Mouse (Mus musculus): ENCODE results near the gene Prss37.

Prss37 gene

DNA sequence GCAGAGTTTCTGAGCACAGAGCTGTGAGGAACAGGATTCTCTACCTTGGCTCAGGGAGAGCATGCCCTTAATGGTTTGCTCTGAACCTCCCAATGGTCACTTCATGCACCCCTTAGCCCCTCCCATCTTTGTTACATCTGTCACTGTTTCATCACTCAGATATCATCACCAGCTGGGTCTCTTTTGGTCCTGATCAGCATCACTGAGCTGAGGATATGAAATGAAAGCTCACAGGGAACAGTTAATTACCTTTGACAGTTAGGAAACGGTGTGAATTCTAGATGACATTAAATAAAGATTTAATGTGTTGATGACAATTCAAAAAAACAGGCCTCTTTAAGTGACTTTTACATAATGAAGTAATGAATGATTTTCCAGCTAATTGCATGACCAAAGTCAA lies at the start of gene Prss37:
Gene Prss37, minus strand, starts transcription at position 101 of the 400 bp plus-strand sequence.
- DNase-seq (ENCODE audit: low read depth) = no peak

DNA sequence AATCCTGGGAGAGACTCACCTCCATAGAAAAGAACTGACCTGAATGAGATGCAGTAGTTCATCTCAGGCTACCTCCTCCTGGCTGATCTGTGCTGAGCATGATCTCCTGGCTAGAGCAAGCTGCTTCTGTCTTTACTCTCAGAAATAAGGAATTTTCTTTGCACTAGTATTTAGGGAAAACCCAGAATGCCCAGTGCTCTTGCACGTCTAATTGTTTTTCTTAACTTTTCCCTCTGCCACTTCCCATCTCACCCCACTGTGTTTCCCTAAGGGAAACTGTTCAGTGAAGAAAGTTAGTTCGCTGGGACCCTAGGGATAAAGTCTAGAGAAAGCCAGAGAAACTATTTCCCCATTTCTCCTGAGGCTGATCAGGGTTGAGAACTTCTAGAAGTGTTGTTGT lies 35.6 kb upstream of the Prss37 start, which contains the start of gene Olfr461:
Gene Olfr461, minus strand, starts transcription at position 101 of the 400 bp plus-strand sequence.
- DNase-seq (ENCODE audit: low read depth) = no peak

DNA sequence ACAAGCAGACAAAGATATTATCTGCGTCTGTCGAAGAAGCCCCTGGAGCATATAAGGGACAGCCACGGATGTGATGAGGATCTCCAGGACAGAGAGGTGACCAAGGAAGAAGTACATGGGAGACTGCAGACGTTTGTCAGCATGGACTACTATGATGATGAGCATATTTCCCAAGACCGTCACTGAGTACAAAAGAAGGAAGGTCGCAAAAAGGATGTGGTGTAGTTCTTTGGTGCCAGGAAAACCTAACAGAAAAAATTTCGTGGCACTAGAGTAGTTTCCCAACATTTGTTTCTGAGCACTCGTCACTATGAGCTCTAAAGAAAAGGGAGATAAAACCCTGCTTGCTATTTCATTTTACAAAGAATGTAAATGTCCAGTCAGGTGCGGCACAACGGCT lies 25.4 kb upstream of the Prss37 start:
- no peak for DNase-seq (ENCODE audit: low read depth)

DNA sequence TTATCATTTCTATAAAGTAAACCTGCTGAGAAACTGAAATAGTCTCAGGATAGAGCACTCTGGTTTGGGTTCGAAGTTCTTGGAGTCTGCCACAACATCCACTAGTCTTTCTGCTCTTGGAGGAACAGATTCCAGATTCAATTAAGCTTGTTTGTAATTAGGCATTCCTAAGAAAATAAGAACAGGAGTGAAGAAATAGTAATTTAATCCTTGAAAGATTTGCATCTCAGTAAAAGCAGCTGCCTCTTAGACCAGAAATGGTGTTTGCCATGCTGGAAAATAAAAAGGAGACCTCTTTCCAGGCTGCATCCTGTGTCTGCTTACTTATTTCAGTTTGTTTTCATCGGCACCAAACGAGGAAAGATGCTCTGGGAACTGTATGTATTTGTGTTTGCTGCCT lies 26.1 kb downstream of the Prss37 start, which contains the start of gene Tas2r108:
Gene Tas2r108, plus strand, starts transcription at position 301 of the 400 bp plus-strand sequence.
- no peak for DNase-seq (ENCODE audit: low read depth)

DNA sequence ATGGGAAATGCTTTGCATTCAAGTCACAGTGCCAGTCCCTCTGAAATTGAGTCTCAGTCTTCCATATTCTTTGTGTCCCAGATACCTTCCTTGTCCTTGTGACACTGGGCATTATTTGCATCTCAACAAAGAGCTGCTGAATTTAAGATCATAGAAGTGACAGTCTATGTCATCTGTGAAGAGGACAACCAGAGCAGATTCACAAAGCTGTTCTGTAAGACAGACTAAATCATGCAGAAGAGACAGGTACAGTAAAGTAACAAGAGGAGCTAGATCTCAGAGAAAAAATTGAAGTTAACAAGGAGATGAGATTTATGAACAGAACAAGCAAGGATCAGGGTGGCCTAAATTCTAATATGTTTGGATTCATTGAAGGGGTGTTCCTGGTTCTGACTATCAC lies 28.4 kb downstream of the Prss37 start, which contains the start of gene Tas2r137:
Gene Tas2r137, plus strand, starts transcription at position 301 of the 400 bp plus-strand sequence.
- DNase-seq (ENCODE audit: low read depth) = no peak

DNA sequence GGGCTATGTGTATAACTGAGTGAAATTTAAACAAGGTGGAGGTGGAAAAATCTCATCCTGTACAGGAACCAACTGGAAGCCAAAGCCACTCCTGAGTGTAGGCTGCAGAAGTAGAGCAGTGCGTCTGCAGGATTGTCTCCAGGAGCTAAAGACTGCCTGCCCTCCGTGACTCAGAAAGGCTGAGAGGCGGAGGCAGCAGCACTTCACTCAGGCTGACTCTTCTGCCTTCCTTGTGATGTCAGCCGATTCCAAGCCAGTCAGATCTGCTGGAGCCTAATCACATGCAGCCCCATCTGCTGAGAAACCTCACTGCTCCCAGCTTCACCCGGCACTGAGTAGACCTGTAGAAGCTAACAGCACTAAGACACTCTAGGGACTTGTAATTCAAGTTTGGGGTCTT lies 37.0 kb downstream of the Prss37 start:
- no peak for DNase-seq (ENCODE audit: low read depth)

DNA sequence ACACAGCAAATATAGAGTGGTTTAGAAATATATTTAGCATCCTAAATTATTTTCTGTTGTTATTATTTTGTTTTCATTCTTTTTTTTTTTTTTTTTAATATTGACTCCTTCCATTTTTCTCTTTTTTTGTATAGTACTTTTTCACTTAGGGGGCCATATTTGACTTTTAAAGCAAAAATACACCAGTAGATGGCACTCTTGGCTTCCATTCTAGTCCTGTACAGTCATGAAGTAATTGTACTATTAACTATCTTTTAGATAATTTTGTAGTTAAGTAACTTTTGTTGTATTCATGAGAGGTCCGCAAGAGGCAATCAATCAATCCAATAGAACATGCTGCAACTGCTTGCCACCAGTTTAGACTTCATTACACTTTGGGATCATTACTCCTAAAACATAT lies 39.6 kb downstream of the Prss37 start:
- peak; percentile 62 for DNase-seq (ENCODE audit: low read depth)

DNA sequence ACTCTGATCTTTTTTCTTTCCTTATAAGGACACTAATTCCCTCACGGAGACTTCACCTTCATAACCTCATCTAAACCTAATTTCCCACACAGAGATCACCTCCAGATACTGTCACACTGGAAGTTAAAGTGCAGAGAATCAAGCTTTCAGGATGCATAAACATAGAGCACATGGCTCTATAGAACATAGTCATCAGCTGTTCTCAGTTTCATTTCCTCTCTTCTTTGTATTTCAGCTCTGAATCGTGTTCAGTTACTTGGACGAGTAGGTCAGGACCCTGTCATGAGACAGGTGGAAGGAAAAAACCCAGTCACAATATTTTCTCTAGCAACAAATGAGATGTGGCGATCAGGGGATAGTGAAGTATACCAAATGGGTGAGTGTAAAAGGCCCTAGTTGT lies 43.2 kb downstream of the Prss37 start:
- DNase-seq (ENCODE audit: low read depth) = no peak

DNA sequence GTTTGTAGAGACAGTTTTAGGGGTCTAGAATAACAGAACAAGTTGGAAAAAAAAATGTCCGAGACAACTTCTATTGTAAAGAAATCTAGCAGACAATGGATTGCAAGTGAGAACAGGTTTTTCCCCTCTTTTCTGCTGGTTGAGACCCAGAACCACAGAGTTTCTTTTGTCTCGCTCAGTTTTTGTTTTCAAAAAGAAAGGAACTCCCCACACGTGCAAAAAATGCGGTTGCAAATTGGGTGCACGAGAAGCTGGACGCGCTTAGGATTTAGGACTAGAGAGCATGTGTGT lies 47.6 kb downstream of the Prss37 start:
- DNase-seq (ENCODE audit: low read depth) = no peak

DNA sequence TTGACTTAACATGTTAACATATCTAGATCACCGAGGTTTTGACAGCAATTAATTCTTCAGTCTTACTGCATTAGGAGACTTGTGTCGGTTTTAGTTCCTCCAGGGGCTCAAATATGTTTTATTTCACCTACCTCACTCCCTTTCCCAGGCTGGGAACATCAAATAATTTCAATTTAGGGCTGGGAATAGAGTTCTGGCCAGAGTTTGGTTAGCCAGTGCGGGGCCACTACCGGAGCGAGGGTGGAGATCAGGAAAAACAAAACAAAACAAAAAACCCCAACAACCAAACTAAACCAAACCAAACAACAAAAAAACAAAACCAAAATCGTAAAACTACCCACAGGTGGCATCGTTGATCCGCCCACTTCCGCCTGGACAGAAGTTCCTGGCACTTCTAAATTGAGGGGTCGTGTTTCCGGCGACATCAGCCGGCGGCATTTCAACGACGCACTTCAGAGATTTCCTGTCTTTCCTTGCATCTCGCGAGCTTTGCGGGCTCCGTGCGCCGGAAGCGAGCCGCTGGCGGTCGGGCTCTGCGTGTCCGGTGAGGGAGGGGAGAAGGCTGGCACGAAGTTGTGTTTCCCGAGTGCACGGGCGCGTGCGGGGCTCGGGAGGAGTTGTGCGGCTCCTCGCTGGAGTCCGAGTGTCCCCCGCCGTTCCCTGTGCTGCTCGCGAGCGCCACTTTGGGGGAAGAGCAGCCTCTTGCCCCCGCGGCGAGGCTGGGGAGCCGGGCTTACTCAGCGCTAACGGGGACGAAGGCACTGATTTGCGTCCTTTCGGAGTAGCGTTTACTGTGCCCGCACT lies 48.2 kb downstream of the Prss37 start, which contains the start of gene Ssbp1:
Gene Ssbp1, plus strand, starts transcription at position 437 of the 804 bp plus-strand sequence.
- DNase-seq (ENCODE audit: low read depth) = peak; percentile 98

DNA sequence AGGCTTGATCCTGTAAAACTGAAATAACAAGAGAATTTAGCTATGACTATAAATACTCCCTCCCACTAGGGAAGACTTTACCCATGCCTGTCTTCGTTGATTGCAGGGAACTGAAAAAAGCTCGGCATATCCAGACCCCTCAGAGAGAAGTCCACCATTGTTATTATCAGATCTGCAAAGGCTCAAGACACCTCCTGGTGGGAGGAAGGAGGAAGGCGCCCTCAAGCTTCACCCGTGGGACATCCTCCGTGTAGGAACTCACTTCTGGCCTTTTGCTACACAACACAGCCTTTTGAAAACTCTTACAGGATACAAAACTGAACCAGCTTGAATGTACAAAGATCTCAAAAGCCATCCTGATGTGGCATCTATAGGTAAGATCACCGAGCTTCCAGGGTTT lies 53.6 kb downstream of the Prss37 start:
- DNase-seq (ENCODE audit: low read depth) = peak; percentile 28
